Mouse (Mus musculus) E14TG2a.4 (cell line): ENCODE data around the gene Ppox.

Source experiments
- H3K27me3 ChIP-seq: 2 replicates; pipeline ENCODE4 v1.6.1; 2014; ENCODE audit warnings: low read length, control low read depth; ENCODE audit not compliant: insufficient read depth
- H3K36me3 ChIP-seq: 2 replicates; pipeline ENCODE4 v1.6.1; 2014; ENCODE audit warnings: low read length, control low read depth; ENCODE audit not compliant: insufficient read depth
- H3K4me1 ChIP-seq: replicated peaks from 2 replicates; pipeline ENCODE4 v1.6.1; 2014; ENCODE audit warnings: low read depth, low read length, control low read depth
- H3K4me3 ChIP-seq: replicated peaks from 2 replicates; pipeline ENCODE4 v1.5.1; 2014; ENCODE audit warnings: mild to moderate bottlenecking, low read length
- H3K9me3 ChIP-seq: 2 replicates; pipeline ENCODE4 v1.6.1; 2014; ENCODE audit warnings: low read length, control low read depth
- CTCF ChIP-seq: conservative IDR thresholded peaks from 2 replicates; pipeline ENCODE4 v1.5.1; 2014; ENCODE audit warnings: low read length
- NANOG ChIP-seq: IDR thresholded peaks from 2 replicates; pipeline ENCODE4 v1.6.1; 2014; ENCODE audit warnings: borderline replicate concordance, low read length, mixed read lengths
- POU5F1 ChIP-seq: IDR thresholded peaks from 2 replicates; pipeline ENCODE4 v1.6.1; 2014; ENCODE audit warnings: low read length, borderline replicate concordance

Gene Ppox

DNA sequence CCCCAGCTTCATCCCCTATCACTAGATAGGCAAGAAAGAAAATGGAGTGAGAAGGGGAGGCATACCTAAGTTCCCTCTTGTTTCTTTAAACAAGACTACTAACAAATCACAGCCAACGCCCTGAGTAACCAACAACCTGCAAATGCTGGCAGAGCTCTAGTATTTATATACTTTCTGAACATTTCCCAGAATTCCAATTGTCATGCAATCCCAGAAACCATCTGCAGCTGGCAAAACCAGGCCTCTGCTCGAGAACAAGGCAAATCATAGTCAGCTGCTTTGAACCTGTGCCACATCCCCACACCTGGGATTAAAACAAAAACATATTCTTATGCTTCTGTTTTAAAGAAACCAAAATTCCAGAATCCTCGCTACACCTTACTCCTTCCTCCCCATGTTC, 12.4 kb upstream of the Ppox start:
- TF ChIP-seq NANOG (no peak), CTCF (no peak), POU5F1 (no peak)
- Histone ChIP-seq H3K27me3 (no peaks in the 10 kb centered on the region), H3K36me3 (peaks cover 17% of the 10 kb centered on the region), H3K4me1 (peaks cover 53% of the 10 kb centered on the region), H3K4me3 (peak overlapping the region; percentile 94), H3K9me3 (no peaks in the 10 kb centered on the region)

DNA sequence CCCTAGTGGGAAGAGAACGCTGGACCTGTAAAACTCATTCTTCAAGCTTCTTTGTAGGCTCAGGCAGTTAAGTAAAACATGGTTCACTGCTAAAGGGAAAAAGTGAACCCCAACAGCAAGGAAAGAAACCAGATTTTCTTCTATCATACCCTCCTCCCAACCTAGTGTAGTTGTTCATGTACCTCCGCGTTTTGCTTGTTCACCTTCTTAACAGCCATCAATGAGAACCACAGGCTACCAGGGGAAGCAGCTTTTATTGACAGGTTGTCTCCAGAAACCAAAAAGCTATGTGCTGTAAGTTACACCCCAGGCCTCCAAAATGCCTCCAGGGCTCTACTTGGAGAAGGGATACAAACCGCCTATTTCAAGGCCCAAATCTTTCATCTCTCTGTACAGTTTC, 7.3 kb upstream of the Ppox start:
- no peaks in the 10 kb centered on the region for H3K9me3 ChIP-seq
- TF ChIP-seq POU5F1 (no peak), CTCF (no peak), NANOG (no peak)
- H3K36me3 ChIP-seq: peaks cover 56% of the 10 kb centered on the region
- peaks cover 81% of the 10 kb centered on the region for H3K4me1 ChIP-seq
- peak overlapping the region; percentile 98 for H3K4me3 ChIP-seq
- H3K27me3 ChIP-seq: no peaks in the 10 kb centered on the region

DNA sequence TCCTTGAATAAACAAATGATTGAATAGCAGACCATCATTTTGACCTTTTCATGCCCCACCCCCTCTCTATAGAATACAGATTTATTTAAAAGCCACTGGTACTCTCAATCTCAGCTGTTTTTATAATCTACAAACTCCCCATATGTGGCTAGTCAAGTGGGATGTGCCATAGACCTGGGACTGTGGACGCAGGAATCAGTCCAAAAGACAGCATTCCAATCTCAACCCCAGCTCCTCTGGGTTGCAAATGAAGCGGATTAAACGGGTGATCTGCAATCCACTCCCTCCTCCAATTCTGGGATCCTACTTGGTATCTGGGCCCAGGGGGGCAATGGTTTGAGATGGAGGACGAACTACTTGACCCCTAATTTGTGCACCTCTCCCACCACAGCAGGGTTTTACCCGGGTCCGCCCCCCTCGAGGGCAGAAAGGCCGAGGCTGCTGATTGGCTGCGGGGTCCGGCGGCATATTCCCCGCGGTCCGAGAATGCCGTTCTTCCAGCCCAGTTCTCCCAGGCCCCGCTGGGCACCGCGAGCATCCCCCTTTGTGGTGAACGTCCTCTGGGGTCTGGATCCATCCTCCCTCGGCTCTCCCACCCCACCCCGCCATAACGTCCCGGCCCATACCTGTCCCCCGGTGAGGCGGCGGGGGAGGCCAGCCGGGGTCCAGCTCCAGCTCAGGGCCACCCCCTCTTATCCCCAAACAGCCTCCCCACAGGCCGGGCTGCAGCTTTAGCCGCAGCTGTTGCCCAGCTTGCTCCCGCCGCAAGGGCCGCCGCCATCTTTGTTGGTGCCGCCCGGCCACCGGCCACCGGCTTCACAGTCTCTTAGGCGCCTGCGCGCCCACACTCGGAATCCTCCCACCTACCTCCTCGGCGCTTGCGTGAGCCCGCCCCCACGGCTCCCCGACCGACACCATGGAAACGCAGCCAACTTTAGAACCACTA, 6.4 kb upstream of the Ppox start, which contains the start of gene Usp21:
Usp21 (minus strand) TSS at position 856 of the 946 bp plus-strand sequence.
- Histone ChIP-seq H3K36me3 (peaks cover 65% of the 10 kb centered on the region), H3K9me3 (no peaks in the 10 kb centered on the region), H3K27me3 (no peaks in the 10 kb centered on the region)

DNA sequence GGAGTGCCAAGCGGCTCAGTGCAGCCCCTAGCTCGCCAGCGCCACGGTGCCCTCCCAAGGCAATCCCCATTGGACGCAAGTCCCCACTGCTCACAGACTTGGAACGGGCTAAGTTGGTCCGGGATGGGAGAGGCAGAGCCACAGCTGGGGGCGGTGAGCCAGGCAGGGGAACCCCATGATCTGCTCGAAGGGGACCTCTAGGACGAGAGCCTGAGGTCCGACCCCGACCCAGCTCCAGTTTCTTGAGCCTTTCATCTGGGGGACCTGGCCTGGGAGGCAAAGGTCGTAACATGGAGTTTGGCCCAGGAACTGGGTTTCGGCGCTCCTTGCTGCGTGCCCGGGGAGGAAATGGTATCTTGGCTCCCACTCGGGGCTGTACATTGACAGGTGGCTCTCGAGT, 5.5 kb upstream of the Ppox start:
- H3K27me3 ChIP-seq: no peaks in the 10 kb centered on the region
- H3K4me1 ChIP-seq: peaks cover 75% of the 10 kb centered on the region
- TF ChIP-seq POU5F1 (no peak), CTCF (no peak), NANOG (no peak)
- H3K9me3 ChIP-seq: no peaks in the 10 kb centered on the region
- H3K4me3 ChIP-seq: peak overlapping the region; percentile 98
- H3K36me3 ChIP-seq: peaks cover 71% of the 10 kb centered on the region

More for the DNA sequence above, 6.4 kb upstream of the Ppox start, which contains the start of gene Usp21:
- TF ChIP-seq CTCF (no peak), POU5F1 (no peak), NANOG (no peak)
- H3K4me1 ChIP-seq: peaks cover 76% of the 10 kb centered on the region
- H3K4me3 ChIP-seq: peak within 1 kb of the TSS; percentile 98

DNA sequence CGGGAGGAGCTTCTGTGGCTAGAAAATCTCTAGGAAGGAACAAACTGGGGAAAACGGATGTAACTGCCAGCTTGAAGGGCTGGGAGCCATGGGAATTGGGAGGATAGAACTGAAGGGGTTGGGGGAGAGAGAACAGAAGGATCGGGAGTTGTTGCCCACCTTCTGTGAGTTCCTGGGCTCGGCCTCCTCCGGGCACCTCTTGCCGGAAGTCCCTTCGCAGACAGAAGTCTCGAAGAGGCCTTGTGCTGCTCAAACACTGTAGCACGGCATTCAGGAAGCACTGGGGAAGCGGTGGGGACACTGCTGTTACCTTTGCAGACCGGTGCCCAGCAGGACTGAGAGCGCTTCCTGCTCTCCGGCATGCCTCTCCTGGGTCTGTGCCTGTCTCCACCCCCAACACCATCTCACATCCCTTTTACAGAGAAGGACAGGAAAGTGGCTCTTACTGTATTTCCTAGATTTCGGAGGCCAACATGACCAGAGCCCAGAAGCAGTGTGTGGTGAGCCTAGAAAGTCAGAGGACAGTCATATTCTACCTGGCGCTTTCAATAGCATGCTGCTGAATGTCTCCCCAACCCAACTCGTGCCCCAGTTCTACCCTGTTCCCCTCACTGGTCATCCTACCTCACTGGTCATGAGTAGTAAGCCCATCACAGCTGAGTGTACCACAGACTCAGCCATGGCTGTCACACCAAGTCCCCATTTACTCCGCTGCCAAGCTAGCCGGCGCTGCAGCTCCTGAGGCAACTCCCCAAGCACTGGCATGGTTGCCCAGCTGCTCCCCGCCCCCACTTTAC, 4.3 kb upstream of the Ppox start:
- H3K9me3 ChIP-seq: no peaks in the 10 kb centered on the region
- peaks cover 71% of the 10 kb centered on the region for H3K36me3 ChIP-seq
- no peak for TF ChIP-seq POU5F1
- no peak for TF ChIP-seq NANOG
- TF ChIP-seq CTCF: no peak
- peak overlapping the region; percentile 98 for H3K4me3 ChIP-seq
- peaks cover 77% of the 10 kb centered on the region for H3K4me1 ChIP-seq
- no peaks in the 10 kb centered on the region for H3K27me3 ChIP-seq

DNA sequence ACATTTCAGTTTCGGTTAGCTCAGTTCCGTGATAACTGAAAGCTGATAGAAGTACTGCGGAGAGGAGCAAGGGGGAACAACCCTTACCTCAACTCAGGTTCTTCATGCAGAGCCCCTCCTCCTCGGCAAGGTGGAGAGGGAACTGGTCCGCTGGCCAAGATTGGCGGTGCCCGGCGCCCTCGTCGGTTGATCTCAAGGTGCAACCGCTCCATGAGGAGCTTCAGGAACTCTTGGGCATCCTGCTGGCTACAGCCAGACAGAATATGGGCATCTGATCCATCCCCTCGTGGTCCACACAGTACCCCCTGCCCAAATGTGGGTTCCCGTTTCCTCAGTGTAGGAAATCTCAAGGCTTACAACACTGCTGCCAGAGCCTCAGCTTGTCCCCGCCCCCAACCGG, 3.5 kb upstream of the Ppox start:
- TF ChIP-seq CTCF (no peak), NANOG (no peak), POU5F1 (no peak)
- Histone ChIP-seq H3K27me3 (no peaks in the 10 kb centered on the region), H3K4me1 (peaks cover 79% of the 10 kb centered on the region)

DNA sequence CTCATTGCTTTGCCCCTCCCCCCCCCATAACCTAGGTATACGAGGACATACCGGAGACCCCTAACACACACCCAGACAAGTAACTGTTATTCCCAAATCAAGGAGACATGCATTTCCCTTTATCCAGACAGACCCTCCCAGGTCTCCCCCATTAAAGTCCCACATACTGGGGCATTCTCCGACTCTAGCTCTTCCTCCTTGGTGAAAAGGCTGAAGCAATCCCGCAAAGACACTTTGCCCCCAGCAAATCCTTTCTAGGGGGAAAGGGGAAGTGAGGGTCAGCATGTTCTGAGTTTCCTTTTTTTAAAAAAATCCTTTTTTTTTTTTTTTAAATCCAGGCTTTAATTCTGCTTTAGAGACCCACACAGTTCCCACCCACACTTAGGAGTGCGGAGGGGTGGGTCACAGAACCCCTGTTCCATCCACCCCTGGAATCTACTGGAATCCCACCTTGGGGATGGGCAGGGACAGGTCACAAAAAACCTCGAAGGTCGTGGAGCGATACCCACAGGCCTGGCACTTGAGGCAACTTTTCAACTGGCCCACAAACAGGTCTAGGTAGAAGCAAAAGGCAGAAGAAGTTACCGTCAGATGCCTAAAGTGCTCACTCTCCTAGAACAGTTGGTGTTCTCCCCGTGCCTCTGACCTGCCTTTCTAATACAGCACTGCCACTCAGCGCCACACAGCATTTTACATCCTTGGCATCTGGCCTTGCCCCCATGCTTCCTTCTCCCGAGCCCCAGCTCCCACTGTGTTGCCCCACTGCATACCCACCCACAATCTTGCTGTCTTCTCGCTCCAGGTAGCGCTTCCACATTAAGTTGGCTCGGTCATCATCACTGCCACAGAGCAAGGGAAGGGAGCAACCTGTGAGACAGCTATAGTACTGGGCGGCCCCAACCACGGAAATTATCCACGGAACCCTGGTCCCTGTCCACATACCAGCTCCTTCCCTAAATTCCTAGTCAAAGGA, 2.5 kb upstream of the Ppox start:
- TF ChIP-seq NANOG: no peak
- no peak for TF ChIP-seq CTCF
- TF ChIP-seq POU5F1: no peak
- H3K36me3 ChIP-seq: peaks cover 63% of the 10 kb centered on the region
- no peak overlapping the region for H3K4me3 ChIP-seq
- no peaks in the 10 kb centered on the region for H3K27me3 ChIP-seq
- H3K9me3 ChIP-seq: no peaks in the 10 kb centered on the region
- H3K4me1 ChIP-seq: peaks cover 75% of the 10 kb centered on the region

More for the DNA sequence above, 3.5 kb upstream of the Ppox start:
- peak overlapping the region; percentile 98 for H3K4me3 ChIP-seq
- H3K36me3 ChIP-seq: peaks cover 64% of the 10 kb centered on the region
- no peaks in the 10 kb centered on the region for H3K9me3 ChIP-seq
